Mouse (Mus musculus) C2C12 (cell line): Measurements from ENCODE around the gene Sel1l3. TPM values are rescaled to one million over a fixed set of nuclear protein-coding genes. Genes with fewer than 3 reads are reported as not detected.

Source experiments
- H3K27me3 ChIP-seq: one replicate; pipeline ENCODE4 v1.6.1; 2011; ENCODE audit not compliant: control insufficient read depth, insufficient read depth, insufficient read length
- H3K36me3 ChIP-seq: one replicate; pipeline ENCODE4 v1.6.1; 2011; ENCODE audit not compliant: control insufficient read depth, insufficient read depth
- H3K4me3 ChIP-seq: one replicate; pipeline ENCODE4 v1.5.1; 2011; ENCODE audit warnings: mild to moderate bottlenecking, control low read depth; ENCODE audit not compliant: poor library complexity, insufficient read depth, severe bottlenecking
- H3K79me2 ChIP-seq: one replicate; pipeline ENCODE4 v1.6.1; 2011; ENCODE audit not compliant: control insufficient read depth, insufficient read depth
- H3K79me3 ChIP-seq: one replicate; pipeline ENCODE4 v1.6.1; 2011; ENCODE audit warnings: low read depth, control low read depth
- H3ac ChIP-seq: one replicate; pipeline ENCODE3; 2011; ENCODE audit warnings: low read depth; ENCODE audit not compliant: control insufficient read depth, insufficient read length
- CEBPB ChIP-seq: IDR thresholded peaks from one replicate; pipeline ENCODE4 v1.6.1; 2011; ENCODE audit warnings: low read depth, mild to moderate bottlenecking, control low read depth, moderate library complexity
- CTCF ChIP-seq: IDR thresholded peaks from one replicate; pipeline ENCODE4 v1.5.1; 2011; ENCODE audit not compliant: control insufficient read depth, insufficient read depth, insufficient read length
- FOSL1 ChIP-seq: IDR thresholded peaks from one replicate; pipeline ENCODE4 v1.8.0; 2011; ENCODE audit warnings: mild to moderate bottlenecking, low read length; ENCODE audit not compliant: poor library complexity, insufficient read depth, severe bottlenecking
- MAX ChIP-seq: IDR thresholded peaks from one replicate; pipeline ENCODE4 v1.6.1; 2011; ENCODE audit warnings: mild to moderate bottlenecking, control low read depth
- MYOD1 ChIP-seq: IDR thresholded peaks from one replicate; pipeline ENCODE4 v1.6.1; 2011; ENCODE audit warnings: low read depth; ENCODE audit not compliant: control insufficient read depth, insufficient read length
- MYOG ChIP-seq: IDR thresholded peaks from one replicate; pipeline ENCODE4 v1.6.1; 2011; ENCODE audit not compliant: control insufficient read depth, insufficient read length; ENCODE audit errors: extremely low read depth
- USF1 ChIP-seq: IDR thresholded peaks from one replicate; pipeline ENCODE4 v1.6.1; 2011; ENCODE audit warnings: low read depth, mild to moderate bottlenecking, control low read depth, moderate library complexity
- polyA plus RNA-seq: library from polyadenylated mRNA; unstranded; fragments of >200 nt; fragmentation: generic; extraction: Trizol; gene quantifications from one replicate; pipeline ENCODE4 v1.2.1, GENCODE M21; 2012; ENCODE audit warnings: missing spikeins

Sel1l3 gene
- polyA plus RNA-seq, 1 experiment: not detected

DNA sequence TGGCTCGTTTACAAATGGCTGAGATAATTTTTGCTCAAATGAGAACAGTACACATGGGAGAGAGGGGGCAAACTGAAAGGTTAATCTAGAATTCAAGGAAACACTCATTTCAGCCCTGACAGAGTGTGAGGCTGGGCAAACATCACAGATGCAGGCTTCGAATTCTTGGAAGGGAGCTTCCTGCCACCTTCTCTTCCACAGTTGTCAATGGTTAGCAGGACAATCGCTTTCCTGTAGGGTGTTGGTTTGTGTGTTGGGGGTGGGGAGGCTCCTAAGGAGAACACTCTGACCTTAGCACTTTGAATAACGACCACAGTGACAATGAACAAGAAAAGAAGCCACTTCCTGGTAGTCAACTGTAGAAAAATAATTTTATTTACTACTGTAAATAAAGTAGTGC, 107.0 kb downstream of the Sel1l3 start:
- TF ChIP-seq FOSL1 (no peak), MYOD1 (no peak), MAX (no peak), MYOG (no peak), CEBPB (no peak), CTCF (no peak), USF1 (no peak)
- Histone ChIP-seq H3K79me2 (no peaks in the 10 kb centered on the region), H3K4me3 (no peak overlapping the region), H3K79me3 (no peaks in the 10 kb centered on the region), H3K27me3 (peaks cover 3% of the 10 kb centered on the region), H3ac (no peak overlapping the region), H3K36me3 (no peaks in the 10 kb centered on the region)

DNA sequence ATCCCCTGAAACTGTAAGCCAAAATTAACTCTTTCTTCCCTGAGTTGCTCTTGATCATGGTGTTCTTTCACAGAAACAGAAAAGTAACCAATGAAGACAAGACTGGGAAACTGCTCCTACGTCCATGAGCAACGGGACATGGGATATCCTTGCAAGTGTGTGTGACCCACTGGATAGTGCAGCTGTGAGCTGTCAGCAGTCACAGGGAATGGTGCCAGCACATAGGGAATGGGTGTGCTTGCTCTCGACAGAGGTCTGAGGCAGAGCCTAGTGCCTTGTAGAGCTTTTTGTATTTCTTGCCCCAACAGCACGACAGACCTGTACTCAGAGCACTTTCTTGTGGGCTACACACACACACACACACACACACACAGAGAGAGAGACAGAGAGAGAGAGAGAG, 107.6 kb downstream of the Sel1l3 start:
- Histone ChIP-seq H3ac (no peak overlapping the region), H3K4me3 (no peak overlapping the region), H3K79me3 (no peaks in the 10 kb centered on the region), H3K27me3 (no peaks in the 10 kb centered on the region), H3K36me3 (no peaks in the 10 kb centered on the region), H3K79me2 (no peaks in the 10 kb centered on the region)
- TF ChIP-seq FOSL1: no peak
- no peak for TF ChIP-seq CEBPB
- TF ChIP-seq MYOD1: no peak
- no peak for TF ChIP-seq MAX
- no peak for TF ChIP-seq USF1
- TF ChIP-seq CTCF: no peak
- TF ChIP-seq MYOG: no peak

DNA sequence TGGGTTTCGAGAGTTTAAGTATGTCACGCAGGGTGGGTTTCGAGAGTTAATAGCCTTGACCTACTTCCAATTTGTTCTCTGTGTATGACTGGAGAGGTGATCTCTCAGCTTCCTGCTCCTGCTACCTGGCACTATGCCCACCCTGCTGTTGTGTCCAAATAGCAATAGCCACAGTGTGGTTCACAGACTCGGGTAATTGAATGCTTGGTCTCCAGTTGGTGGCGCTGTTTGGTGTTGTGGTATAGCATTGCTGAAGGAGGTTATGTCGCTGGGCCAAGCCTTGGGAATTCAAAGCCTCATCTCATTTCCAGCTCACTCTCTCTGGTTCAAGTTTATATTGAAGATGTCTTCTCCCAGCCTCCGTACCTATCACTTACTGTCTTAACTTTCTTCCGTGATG, 108.0 kb downstream of the Sel1l3 start:
- Histone ChIP-seq H3K79me3 (no peaks in the 10 kb centered on the region), H3K4me3 (no peak overlapping the region), H3K79me2 (no peaks in the 10 kb centered on the region), H3K27me3 (no peaks in the 10 kb centered on the region), H3K36me3 (no peaks in the 10 kb centered on the region), H3ac (no peak overlapping the region)
- TF ChIP-seq FOSL1 (no peak), CTCF (no peak), MYOD1 (no peak), MAX (no peak), CEBPB (no peak), MYOG (no peak), USF1 (no peak)

DNA sequence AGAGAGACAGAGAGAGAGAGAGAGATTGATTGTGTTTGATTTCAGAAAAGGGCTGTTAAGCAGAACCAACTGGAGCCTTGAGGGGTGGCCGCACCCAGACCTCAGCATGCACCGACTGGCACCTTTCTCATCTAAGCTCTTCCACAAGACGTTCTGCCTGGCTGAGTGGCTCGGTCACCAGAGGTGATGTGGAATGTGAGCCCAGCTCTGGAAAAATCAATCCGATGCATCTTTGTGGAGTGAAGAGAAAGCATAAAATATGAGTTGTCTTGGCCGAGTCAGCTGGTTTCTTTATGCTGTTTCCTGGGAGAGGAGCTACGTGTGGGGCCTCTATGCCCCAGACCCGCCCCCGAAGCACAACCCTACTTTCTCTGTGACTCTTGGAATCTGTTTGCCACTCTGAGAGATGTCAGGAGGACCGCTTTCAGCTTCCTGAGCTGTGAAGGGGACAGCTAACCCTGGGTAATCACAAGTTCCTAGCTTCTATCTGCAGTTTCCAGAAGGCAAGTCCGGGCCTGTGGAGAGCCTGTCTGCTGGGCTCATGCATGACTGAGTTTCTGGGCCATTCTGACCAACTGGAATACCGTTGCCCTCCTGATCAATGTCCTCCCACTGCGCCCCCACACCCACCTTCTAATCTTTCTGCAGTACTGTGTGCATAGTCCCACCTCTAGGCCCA, 109.4 kb downstream of the Sel1l3 start:
- TF ChIP-seq CEBPB: no peak
- TF ChIP-seq FOSL1: no peak
- no peak for TF ChIP-seq CTCF
- TF ChIP-seq USF1: no peak
- TF ChIP-seq MAX: no peak
- TF ChIP-seq MYOG: no peak
- TF ChIP-seq MYOD1: no peak
- no peaks in the 10 kb centered on the region for H3K36me3 ChIP-seq
- no peaks in the 10 kb centered on the region for H3K79me3 ChIP-seq
- H3ac ChIP-seq: no peak overlapping the region
- H3K4me3 ChIP-seq: no peak overlapping the region
- no peaks in the 10 kb centered on the region for H3K27me3 ChIP-seq
- H3K79me2 ChIP-seq: no peaks in the 10 kb centered on the region

DNA sequence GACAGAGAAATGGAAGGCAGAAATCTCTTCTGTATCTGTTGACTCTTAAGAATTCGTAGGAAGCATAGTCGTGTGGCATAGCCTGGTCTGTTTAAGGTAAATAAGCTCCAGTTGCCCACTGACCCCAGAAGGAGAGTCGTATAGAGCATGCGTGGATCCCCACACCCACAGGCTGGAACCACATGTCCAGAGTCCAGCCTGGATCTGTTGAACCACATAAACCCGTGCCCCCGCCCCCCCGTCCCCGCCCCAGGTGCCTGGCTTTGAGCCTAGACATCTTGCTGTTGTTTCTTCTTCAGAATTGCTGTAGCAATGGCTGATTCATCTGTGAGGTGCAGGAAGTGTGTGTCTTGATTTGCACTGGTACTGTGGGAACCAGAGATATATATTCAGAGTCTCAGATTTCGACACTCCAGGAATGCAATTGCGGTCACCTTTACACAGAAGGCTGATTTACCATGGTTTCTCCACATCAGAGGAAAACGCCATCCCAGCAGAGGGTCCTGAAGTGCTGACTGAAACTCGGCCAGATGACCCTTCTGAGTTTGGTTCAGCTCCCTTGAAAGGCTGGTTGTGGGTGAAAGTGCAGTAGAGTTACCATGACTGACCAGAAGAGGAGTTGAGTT, 111.8 kb downstream of the Sel1l3 start:
- Histone ChIP-seq H3K79me3 (no peaks in the 10 kb centered on the region), H3K4me3 (no peak overlapping the region), H3K79me2 (no peaks in the 10 kb centered on the region), H3ac (no peak overlapping the region), H3K36me3 (no peaks in the 10 kb centered on the region), H3K27me3 (no peaks in the 10 kb centered on the region)
- no peak for TF ChIP-seq USF1
- no peak for TF ChIP-seq MAX
- no peak for TF ChIP-seq MYOD1
- no peak for TF ChIP-seq MYOG
- TF ChIP-seq CEBPB: peak; percentile 73
- TF ChIP-seq FOSL1: no peak
- no peak for TF ChIP-seq CTCF
